Mouse (Mus musculus) liver, adult (tissue): ENCODE results near the gene Macf1.
A peak's percentile ranks its signal among the peaks of the same experiment; 100 is the strongest.

Source experiments
- GATA4 ChIP-seq: IDR thresholded peaks from 2 replicates; pipeline ENCODE4 v1.6.1; 2014; ENCODE audit warnings: mild to moderate bottlenecking, low read length; ENCODE audit not compliant: insufficient replicate concordance

Macf1 gene

GRCm38 (mm10) chr4:123685506-123686242, 1.5 kb upstream of the Macf1 start:
- no peak for TF ChIP-seq GATA4

GRCm38 (mm10) chr4:123685046-123685445, 886 bp upstream of the Macf1 start:
- no peak for TF ChIP-seq GATA4

- no peak for TF ChIP-seq GATA4
These were observed 1.9 kb downstream of the Macf1 start for GRCm38 (mm10) chr4:123682291-123682690.

- no peak for TF ChIP-seq GATA4
These were observed 3.2 kb downstream of the Macf1 start for GRCm38 (mm10) chr4:123680962-123681361.

GRCm38 (mm10) chr4:123677060-123677804, 6.9 kb downstream of the Macf1 start:
- TF ChIP-seq GATA4: no peak

GRCm38 (mm10) chr4:123670598-123670997, 13.6 kb downstream of the Macf1 start:
- TF ChIP-seq GATA4: no peak

GRCm38 (mm10) chr4:123669696-123670095, 14.5 kb downstream of the Macf1 start:
- no peak for TF ChIP-seq GATA4

GRCm38 (mm10) chr4:123667260-123667867, 16.8 kb downstream of the Macf1 start:
- TF ChIP-seq GATA4: no peak

- no peak for TF ChIP-seq GATA4
These were observed 17.6 kb downstream of the Macf1 start for GRCm38 (mm10) chr4:123666517-123666916.

- no peak for TF ChIP-seq GATA4
These were observed 18.4 kb downstream of the Macf1 start for GRCm38 (mm10) chr4:123665681-123666278.

- no peak for TF ChIP-seq GATA4
These were observed 19.1 kb downstream of the Macf1 start for GRCm38 (mm10) chr4:123664951-123665661.

GRCm38 (mm10) chr4:123664021-123664950, 19.9 kb downstream of the Macf1 start:
- TF ChIP-seq GATA4: peak; percentile 88; the same call in 1 of the 2 replicates

GRCm38 (mm10) chr4:123663688-123663965, 20.5 kb downstream of the Macf1 start:
- no peak for TF ChIP-seq GATA4
